Mouse (Mus musculus): ENCODE measurements around the gene Castor2. TPM values are rescaled to one million over a fixed set of nuclear protein-coding genes. Genes with fewer than 3 reads are reported as not detected.

The Castor2 gene
- polyA plus RNA-seq (2015; fragmentation: Illumina TruSeq; extraction: RNeasy Lipid Tissue Mini Kit (QIAGEN cat#74804); ENCODE audit: insufficient read depth, low replicate concordance) = 6.8 TPM

GRCm38 (mm10) chr5:134099496-134100211 is at the start of gene Castor2:
Gene Castor2 (plus strand): TSS chr5:134099711.

GRCm38 (mm10) chr5:134176169-134176881 is 76.8 kb downstream of the Castor2 start, which contains the start of gene Rcc1l:
Gene Rcc1l (minus strand): TSS chr5:134176774.

GRCm38 (mm10) chr5:134183880-134184808 is 84.6 kb downstream of the Castor2 start, which contains the start of gene Gtf2ird2:
Gene Gtf2ird2 (plus strand): TSS chr5:134184019.

Other genes starting within 250 kb of the Castor2 start
- 6.5 TPM for gene Rcc1l, start 77.1 kb downstream of the Castor2 start, polyA plus RNA-seq (2015; fragmentation: Illumina TruSeq; extraction: RNeasy Lipid Tissue Mini Kit (QIAGEN cat#74804); ENCODE audit: insufficient read depth, low replicate concordance)
- 8.4 TPM for gene Gtf2ird2, start 84.3 kb downstream of the Castor2 start, polyA plus RNA-seq (2015; fragmentation: Illumina TruSeq; extraction: RNeasy Lipid Tissue Mini Kit (QIAGEN cat#74804); ENCODE audit: insufficient read depth, low replicate concordance)
- 129 TPM for gene Ncf1, start 129.9 kb downstream of the Castor2 start, polyA plus RNA-seq (2015; fragmentation: Illumina TruSeq; extraction: RNeasy Lipid Tissue Mini Kit (QIAGEN cat#74804); ENCODE audit: insufficient read depth, low replicate concordance)
- gene Gtf2i, start 215.0 kb downstream of the Castor2 start, polyA plus RNA-seq (2015; fragmentation: Illumina TruSeq; extraction: RNeasy Lipid Tissue Mini Kit (QIAGEN cat#74804); ENCODE audit: insufficient read depth, low replicate concordance) = 66.6 TPM